Mouse (Mus musculus): Measurements from ENCODE around the gene Dmap1. TPM values are rescaled to one million over a fixed set of nuclear protein-coding genes. Genes with fewer than 3 reads are reported as not detected.

Dmap1 gene
- polyA plus RNA-seq, 1 experiment from 2014 or later = 67.3 TPM

- no peaks in the 10 kb centered on the region; the same call in 1 of the 2 replicates for H3K27me3 ChIP-seq
- WGBS = 61% methylated on average over 9 of the region's 9 CpGs
- H3K4me3 ChIP-seq = no peak overlapping the region
- ATAC-seq (ENCODE audit: low read depth) = no peak
- H3K9ac ChIP-seq = no peak overlapping the region
- H3K9me3 ChIP-seq = no peaks in the 10 kb centered on the region
- no peak overlapping the region for H3K4me2 ChIP-seq
- H3K27ac ChIP-seq (replicated peaks) = peak overlapping the region; percentile 18; the same call in 1 of the 2 replicates
- H3K36me3 ChIP-seq = no peaks in the 10 kb centered on the region
- peaks cover 68% of the 10 kb centered on the region for H3K4me1 ChIP-seq (replicated peaks)
These were observed 27.2 kb downstream of the Dmap1 start for GRCm38 (mm10) chr4:117654703-117655499.

GRCm38 (mm10) chr4:117654016-117654702, 27.9 kb downstream of the Dmap1 start:
- 17% methylated on average over 10 of the region's 10 CpGs for WGBS
- H3K27ac ChIP-seq (replicated peaks) = peak overlapping the region; percentile 18; the same call in 1 of the 2 replicates

DNA sequence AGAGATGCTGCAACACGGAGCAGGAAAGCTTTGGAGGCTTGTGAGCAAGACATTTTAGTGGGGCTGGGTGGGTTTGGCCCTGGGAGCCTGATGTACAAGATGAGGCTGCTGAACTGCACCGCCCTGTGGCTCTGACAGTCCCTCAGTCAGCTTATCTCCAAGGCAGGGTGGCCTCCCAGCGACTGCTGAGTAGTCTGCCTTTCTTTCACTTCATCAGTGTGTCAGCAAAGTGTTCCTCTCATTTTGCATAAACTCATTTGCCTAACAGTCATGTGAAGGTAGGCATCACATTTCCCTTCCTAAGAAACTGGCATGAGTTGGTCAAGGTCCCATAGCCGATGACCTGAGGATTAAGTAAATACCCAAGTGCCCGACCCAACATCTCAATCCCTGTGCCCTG, 29.3 kb downstream of the Dmap1 start:
- Histone ChIP-seq H3K4me3 (no peak overlapping the region), H3K4me2 (no peak overlapping the region), H3K9me3 (no peaks in the 10 kb centered on the region), H3K27ac (replicated peaks) (no peak overlapping the region), H3K36me3 (no peaks in the 10 kb centered on the region), H3K9ac (no peak overlapping the region), H3K4me1 (replicated peaks) (peaks cover 62% of the 10 kb centered on the region), H3K27me3 (no peaks in the 10 kb centered on the region; the same call in 1 of the 2 replicates)
- no peak for ATAC-seq (ENCODE audit: low read depth)
- WGBS = 55% methylated on average over 5 of the region's 5 CpGs

More at GRCm38 (mm10) chr4:117654016-117654702, 27.9 kb downstream of the Dmap1 start:
- Histone ChIP-seq H3K9me3 (no peaks in the 10 kb centered on the region), H3K9ac (no peak overlapping the region), H3K36me3 (no peaks in the 10 kb centered on the region), H3K4me3 (no peak overlapping the region), H3K27me3 (no peaks in the 10 kb centered on the region; the same call in 1 of the 2 replicates), H3K4me2 (no peak overlapping the region), H3K4me1 (replicated peaks) (peaks cover 62% of the 10 kb centered on the region)
- ATAC-seq (ENCODE audit: low read depth) = no peak

GRCm38 (mm10) chr4:117651626-117652101, 30.4 kb downstream of the Dmap1 start:
- Histone ChIP-seq H3K36me3 (no peaks in the 10 kb centered on the region), H3K9ac (no peak overlapping the region), H3K27ac (replicated peaks) (no peak overlapping the region), H3K27me3 (no peaks in the 10 kb centered on the region; the same call in 1 of the 2 replicates), H3K9me3 (no peaks in the 10 kb centered on the region), H3K4me3 (no peak overlapping the region), H3K4me2 (no peak overlapping the region), H3K4me1 (replicated peaks) (peaks cover 63% of the 10 kb centered on the region)
- no peak for ATAC-seq (ENCODE audit: low read depth)
- WGBS = 10% methylated on average over 8 of the region's 8 CpGs

DNA sequence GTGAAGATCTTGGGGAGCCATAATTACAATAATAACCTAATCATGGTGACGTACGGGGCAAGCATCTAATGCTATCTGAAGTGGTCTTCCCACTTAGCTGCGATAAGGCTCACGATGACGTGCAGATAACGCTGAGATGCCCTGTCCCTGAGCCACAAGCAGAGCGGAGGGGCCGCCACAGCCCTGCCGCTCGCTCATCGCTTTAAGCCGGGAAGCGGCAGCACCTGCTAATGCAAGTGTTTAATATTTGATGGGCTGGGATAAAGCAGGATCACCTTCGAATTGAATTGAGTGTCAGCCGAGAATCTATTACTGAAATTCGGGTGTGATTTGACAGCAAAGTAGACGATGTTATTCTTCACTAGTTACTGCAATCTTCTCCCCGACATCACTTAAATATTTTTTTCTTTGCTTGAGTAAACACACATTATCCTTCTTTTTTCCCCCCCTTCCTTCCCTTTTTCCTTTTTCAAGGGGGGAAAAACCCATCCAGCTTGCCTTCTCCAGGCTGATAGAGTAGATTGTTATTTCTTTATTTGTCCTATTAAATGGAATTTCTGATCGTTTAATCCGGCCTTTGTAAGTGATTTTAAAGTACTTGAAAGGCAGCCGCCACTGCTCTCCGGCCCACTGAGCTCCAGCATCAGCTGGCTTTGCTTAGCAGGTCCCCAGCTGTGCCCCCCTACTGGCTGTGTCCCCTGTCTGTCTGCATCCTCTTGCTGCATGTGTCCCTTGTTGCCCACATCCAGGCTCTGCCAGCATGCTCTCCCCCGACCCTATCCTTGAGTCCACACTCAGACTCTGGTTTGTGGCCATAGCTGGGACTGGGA, 34.9 kb downstream of the Dmap1 start:
- WGBS = 43% methylated on average over 23 of the region's 23 CpGs
- no peak for ATAC-seq (ENCODE audit: low read depth)
- peaks cover 61% of the 10 kb centered on the region for H3K4me1 ChIP-seq (replicated peaks)
- H3K4me3 ChIP-seq = no peak overlapping the region
- no peaks in the 10 kb centered on the region for H3K9me3 ChIP-seq
- peak overlapping the region; percentile 91 for H3K27ac ChIP-seq (replicated peaks)
- no peaks in the 10 kb centered on the region for H3K36me3 ChIP-seq
- H3K4me2 ChIP-seq = no peak overlapping the region
- peak overlapping the region; percentile 0; the same call in 1 of the 2 replicates for H3K9ac ChIP-seq
- H3K27me3 ChIP-seq = no peaks in the 10 kb centered on the region

- Histone ChIP-seq H3K27me3 (no peaks in the 10 kb centered on the region), H3K27ac (replicated peaks) (peak overlapping the region; percentile 91), H3K4me3 (no peak overlapping the region), H3K4me2 (no peak overlapping the region), H3K36me3 (no peaks in the 10 kb centered on the region), H3K4me1 (replicated peaks) (peaks cover 55% of the 10 kb centered on the region), H3K9ac (peak overlapping the region; percentile 0), H3K9me3 (no peaks in the 10 kb centered on the region)
- WGBS = 58% methylated on average over 8 of the region's 8 CpGs
- ATAC-seq (ENCODE audit: low read depth) = 0 out of 2 replicates have a peak, but pooled peaks have one; percentile 7
These were observed 35.6 kb downstream of the Dmap1 start for GRCm38 (mm10) chr4:117646496-117646895.

GRCm38 (mm10) chr4:117645859-117646258, 36.2 kb downstream of the Dmap1 start:
- 63% methylated on average over 2 of the region's 2 CpGs for WGBS

GRCm38 (mm10) chr4:117645031-117645435, 37.0 kb downstream of the Dmap1 start:
- H3K4me3 ChIP-seq = no peak overlapping the region

More at GRCm38 (mm10) chr4:117645859-117646258, 36.2 kb downstream of the Dmap1 start:
- ATAC-seq (ENCODE audit: low read depth) = peak; percentile 63
- Histone ChIP-seq H3K9ac (no peak overlapping the region; the same call in 1 of the 2 replicates), H3K9me3 (no peaks in the 10 kb centered on the region), H3K36me3 (no peaks in the 10 kb centered on the region), H3K4me3 (no peak overlapping the region), H3K4me1 (replicated peaks) (peaks cover 60% of the 10 kb centered on the region), H3K4me2 (peak overlapping the region; percentile 24; the same call in 1 of the 2 replicates), H3K27ac (replicated peaks) (peak overlapping the region; percentile 91), H3K27me3 (no peaks in the 10 kb centered on the region)

DNA sequence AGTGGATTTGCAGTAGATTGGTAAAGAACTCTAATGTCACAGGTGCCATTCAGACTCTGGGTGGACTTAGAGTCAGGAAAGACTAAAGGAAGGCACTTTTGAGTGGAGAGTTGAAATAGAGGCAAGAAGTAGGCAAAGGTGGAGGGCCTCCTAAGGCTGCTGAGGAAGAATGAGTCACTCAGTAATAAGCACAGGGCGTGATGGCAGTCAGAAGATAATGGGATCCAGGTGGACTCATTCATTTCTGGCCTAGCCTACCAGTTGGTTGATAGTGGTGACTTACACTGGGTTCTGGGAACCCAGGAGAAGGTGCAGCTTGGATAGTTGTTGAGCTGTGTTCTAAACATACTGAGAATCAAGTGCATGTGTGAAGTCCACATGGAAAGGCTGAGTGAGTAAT, 40.3 kb downstream of the Dmap1 start:
- no peak overlapping the region for H3K9ac ChIP-seq
- 0 out of 2 replicates have a peak, but pooled peaks cover 3% of the 10 kb centered on the region for H3K36me3 ChIP-seq
- ATAC-seq (ENCODE audit: low read depth) = no peak
- 95% methylated on average over 1 of the region's 1 CpGs for WGBS
- no peak overlapping the region for H3K4me2 ChIP-seq
- no peaks in the 10 kb centered on the region for H3K27me3 ChIP-seq
- H3K27ac ChIP-seq (replicated peaks) = no peak overlapping the region
- H3K4me1 ChIP-seq (replicated peaks) = peaks cover 51% of the 10 kb centered on the region
- no peak overlapping the region for H3K4me3 ChIP-seq
- H3K9me3 ChIP-seq = no peaks in the 10 kb centered on the region

More at GRCm38 (mm10) chr4:117645031-117645435, 37.0 kb downstream of the Dmap1 start:
- Histone ChIP-seq H3K4me2 (peak overlapping the region; percentile 24), H3K36me3 (0 out of 2 replicates have a peak, but pooled peaks cover 3% of the 10 kb centered on the region), H3K27me3 (no peaks in the 10 kb centered on the region), H3K27ac (replicated peaks) (peak overlapping the region; percentile 91), H3K9me3 (no peaks in the 10 kb centered on the region), H3K4me1 (replicated peaks) (peaks cover 62% of the 10 kb centered on the region), H3K9ac (no peak overlapping the region; the same call in 1 of the 2 replicates)
- ATAC-seq (ENCODE audit: low read depth) = peak; percentile 85
- WGBS = 21% methylated on average over 22 of the region's 22 CpGs

GRCm38 (mm10) chr4:117640925-117641703, 41.0 kb downstream of the Dmap1 start:
- Histone ChIP-seq H3K9me3 (no peaks in the 10 kb centered on the region), H3K4me2 (no peak overlapping the region), H3K27ac (replicated peaks) (no peak overlapping the region; the same call in 1 of the 2 replicates), H3K4me3 (no peak overlapping the region), H3K4me1 (replicated peaks) (peaks cover 51% of the 10 kb centered on the region), H3K9ac (no peak overlapping the region), H3K27me3 (no peaks in the 10 kb centered on the region), H3K36me3 (0 out of 2 replicates have a peak, but pooled peaks cover 3% of the 10 kb centered on the region)
- ATAC-seq (ENCODE audit: low read depth) = no peak
- WGBS = 93% methylated on average over 1 of the region's 1 CpGs

Data from neural tube, embryonic 13.5 days (tissue).